Mouse (Mus musculus): ENCODE measurements around the gene Nedd9. TPM values are rescaled to one million over a fixed set of nuclear protein-coding genes. Genes with fewer than 3 reads are reported as not detected.

Gene Nedd9
- 2.5 and 3.1 TPM in 2 replicates for polyA plus RNA-seq (2012)

GRCm38 (mm10) chr13:41486606-41487408 lies at the start of gene Nedd9:
Gene Nedd9, minus strand, starts transcription at chr13:41487362.

GRCm38 (mm10) chr13:41273927-41274650 lies 213.1 kb downstream of the Nedd9 start, which contains the start of gene Gm17364:
Gene Gm17364, minus strand, starts transcription at chr13:41273977.

Other genes with a start within 250 kb of the Nedd9 start
- 1.5 and 1.9 TPM in 2 replicates for gene Smim13, start 237.5 kb downstream of the Nedd9 start, polyA plus RNA-seq (2012)
- gene Gm17364, start 213.4 kb downstream of the Nedd9 start, polyA plus RNA-seq (2012): not detected in 2 replicates
- 3.9 and 6.1 TPM in 2 replicates for gene Tmem170b, start 118.5 kb upstream of the Nedd9 start, polyA plus RNA-seq (2012)